Mouse (Mus musculus): ENCODE measurements around the gene Fstl1.

- no peak for TF ChIP-seq CTCF (IDR thresholded peaks at IDR 0.05; ENCODE audit: low read depth, low read length)
- no peak for TF ChIP-seq POLR2A (IDR thresholded peaks at IDR 0.05; ENCODE audit: borderline replicate concordance, low read depth, low read length)
Observed at GRCm38 (mm10) chr16:37730293-37730835, 46.3 kb upstream of the Fstl1 start.

Data from bone marrow macrophage, adult 2 months (primary cell).